Mouse (Mus musculus) gastrocnemius, adult 18-20 months (tissue): Measurements from ENCODE around the gene Mrpl44. TPM values are rescaled to one million over a fixed set of nuclear protein-coding genes. Genes with fewer than 3 reads are reported as not detected.

ENCODE experiments used
- DNase-seq: peaks from one replicate; pipeline ENCODE4 v3.0.0; 2021; ENCODE audit warnings: low spot score
- long read RNA-seq, 2 experiments: library from polyadenylated mRNA; stranded (forward); transcript quantifications; one replicate each; pipeline ENCODE4 v2.0.0; 2021
- total RNA-seq, 2 experiments: library from RNA; stranded (reverse); gene quantifications; 2 replicates each; pipeline ENCODE4 v1.2.3; 2021

Mrpl44 gene
- 10 to 100 TPM; 31.4 to 31.5 TPM for total RNA-seq
- long read RNA-seq, experiment 1, transcript Mrpl44-201 (4 exons, 1,424 nt), result major isoform, 22 of 29 reads
- long read RNA-seq, experiment 1, partial matches to known transcripts, result 7 of 29 reads
- long read RNA-seq, experiment 1, other reads (novel, unspliced or antisense), result 0 of 29 reads
- long read RNA-seq, experiment 2, transcript Mrpl44-201 (4 exons, 1,424 nt), result major isoform, 27 of 31 reads
- long read RNA-seq, experiment 2, partial matches to known transcripts, result 3 of 31 reads
- long read RNA-seq, experiment 2, other reads (novel, unspliced or antisense), result 1 of 31 reads

DNA sequence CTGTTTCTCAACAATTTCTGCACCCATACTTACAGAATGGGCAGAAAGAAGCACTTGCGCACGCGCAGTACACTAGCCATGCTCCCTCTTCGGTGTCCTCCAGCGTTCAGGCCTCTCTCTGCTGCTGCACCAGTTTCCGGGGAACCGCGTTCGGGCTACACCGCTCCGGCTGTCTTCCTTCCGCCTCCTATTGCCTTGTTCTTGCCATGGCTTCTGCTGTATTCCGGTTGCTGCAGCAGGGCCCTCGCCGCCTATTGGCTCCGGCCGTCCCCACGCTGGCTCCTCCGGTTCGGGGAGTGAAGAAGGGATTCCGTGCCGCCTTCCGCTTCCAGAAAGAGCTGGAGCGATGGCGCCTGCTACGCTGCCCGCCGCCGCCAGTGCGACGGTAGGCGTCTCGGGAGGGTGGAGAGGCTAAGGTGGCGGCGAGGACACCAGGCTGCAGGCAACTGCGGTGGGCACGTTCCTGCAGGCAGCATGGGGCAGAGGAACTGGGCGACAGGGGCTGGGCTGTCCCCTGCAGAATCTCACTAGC, at the start of gene Mrpl44, which contains the start of gene Wdfy1:
Mrpl44 (plus strand) TSS at position 92 of the 532 bp plus-strand sequence.
Wdfy1 (minus strand) TSS at position 217 of the 532 bp plus-strand sequence.
- DNase-seq, result peak; percentile 98

DNA sequence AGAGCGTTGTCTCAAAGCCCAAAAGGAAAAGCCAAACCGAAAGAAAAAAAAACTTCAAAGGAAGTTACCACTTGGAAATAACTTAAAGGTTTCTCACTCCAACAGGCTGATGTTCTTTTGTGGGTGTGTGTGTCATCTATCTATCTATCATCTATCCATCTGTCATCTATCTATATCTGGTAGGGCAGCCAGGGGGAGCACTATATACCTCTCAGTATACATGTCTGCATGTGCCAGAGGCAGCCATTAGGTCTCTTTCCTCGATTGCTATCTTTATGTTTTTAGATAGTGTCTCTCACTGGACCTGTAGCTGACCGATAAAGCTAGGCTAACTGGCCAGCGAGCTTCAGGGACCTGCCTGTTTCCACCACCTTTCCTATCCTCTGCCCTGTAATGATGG, 41.0 kb upstream of the Mrpl44 start:
- no peak for DNase-seq

DNA sequence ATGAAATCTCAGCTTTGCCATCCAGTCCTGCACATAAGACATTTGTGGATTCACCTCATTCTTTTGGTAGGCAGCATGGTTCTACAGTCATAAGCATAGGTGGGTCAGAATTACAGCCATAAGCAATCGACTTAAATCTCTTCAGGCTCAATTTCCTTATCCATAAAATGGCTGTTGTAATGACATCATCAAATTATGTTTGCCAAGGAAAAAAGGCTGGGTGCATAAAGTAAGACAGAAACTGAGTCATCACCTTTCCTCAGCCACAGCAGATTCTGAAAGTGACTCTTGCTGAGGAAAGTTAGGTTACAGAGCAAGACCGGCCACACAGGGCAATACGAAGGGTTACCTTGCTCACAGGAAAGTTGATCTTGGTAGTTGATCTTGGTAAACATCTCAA, 39.4 kb upstream of the Mrpl44 start:
- DNase-seq, result no peak

DNA sequence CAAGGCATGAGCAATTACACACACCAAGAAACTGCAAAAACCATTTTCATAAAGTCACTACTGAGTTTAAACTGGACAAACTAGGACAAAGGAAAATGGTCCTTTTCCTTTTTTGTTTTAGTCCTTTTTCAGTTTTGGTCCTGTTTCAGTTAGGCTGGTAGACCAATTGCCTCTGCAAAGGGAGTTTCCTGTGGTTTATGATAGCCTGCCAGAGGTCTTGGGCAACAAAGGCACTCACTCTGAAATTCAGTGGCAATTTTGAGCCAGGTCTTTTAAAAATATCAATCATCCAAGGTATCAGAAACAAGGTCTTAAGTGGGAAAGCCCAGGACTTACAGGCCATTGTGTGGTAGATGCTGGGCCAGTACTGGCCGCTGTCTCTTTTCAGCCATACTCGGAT, 36.1 kb upstream of the Mrpl44 start:
- no peak for DNase-seq

DNA sequence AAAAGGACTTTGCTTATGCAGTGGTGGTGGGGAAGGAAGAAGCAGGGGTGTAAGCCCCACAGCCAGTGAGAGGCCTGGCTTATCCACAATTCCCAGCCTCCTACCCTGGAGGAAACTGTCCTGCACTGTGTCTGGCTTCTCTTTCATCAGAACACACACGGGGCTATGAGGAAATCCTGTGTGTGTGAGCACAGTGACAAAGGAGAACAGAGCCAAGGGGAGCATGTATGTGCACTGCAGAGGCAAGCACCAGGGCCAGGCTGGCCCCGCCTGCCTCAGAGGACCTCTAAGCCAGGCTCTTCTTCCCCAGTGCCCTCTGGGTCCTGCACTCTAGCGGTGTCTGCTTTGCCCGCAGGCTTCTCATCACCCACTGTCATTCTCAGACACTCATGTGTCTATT, 34.8 kb upstream of the Mrpl44 start:
- DNase-seq, result no peak

DNA sequence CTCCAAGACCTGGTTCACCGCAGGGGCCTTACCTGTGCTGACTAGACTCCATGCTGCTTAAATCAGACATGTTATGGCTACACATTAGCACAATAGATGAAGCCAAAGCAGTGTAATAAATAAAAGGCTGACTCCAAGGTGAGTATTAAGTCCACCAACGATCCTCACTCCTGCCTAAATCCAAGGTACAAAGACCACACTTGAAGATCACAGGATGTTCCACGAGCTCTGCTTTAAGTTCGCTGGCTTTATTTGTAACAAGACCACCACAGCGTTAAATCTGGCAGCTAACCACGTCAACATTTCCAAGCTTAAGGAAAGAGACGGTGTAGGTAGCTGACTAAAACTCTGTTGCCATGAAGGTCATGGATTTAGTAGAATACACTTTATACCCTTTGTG, 32.9 kb upstream of the Mrpl44 start:
- DNase-seq, result no peak

DNA sequence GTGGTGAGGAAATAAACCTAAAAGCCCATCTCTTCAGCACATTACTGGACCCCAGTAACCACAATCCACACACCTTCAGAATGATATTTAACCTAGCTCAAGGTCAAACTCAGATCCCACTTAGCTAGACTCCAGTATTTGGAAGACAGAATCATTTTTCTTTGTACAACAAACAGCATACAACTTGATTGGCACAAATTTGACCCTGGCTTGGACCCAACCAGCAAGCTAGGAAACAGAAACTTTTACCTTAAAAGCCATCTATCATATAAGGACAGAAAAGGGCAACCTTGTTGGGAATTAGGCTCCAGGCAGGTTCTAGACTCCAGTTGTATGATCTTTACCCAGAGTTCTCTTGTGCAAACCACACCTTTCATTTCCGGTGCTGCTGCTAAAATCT, 32.4 kb upstream of the Mrpl44 start:
- DNase-seq, result no peak

DNA sequence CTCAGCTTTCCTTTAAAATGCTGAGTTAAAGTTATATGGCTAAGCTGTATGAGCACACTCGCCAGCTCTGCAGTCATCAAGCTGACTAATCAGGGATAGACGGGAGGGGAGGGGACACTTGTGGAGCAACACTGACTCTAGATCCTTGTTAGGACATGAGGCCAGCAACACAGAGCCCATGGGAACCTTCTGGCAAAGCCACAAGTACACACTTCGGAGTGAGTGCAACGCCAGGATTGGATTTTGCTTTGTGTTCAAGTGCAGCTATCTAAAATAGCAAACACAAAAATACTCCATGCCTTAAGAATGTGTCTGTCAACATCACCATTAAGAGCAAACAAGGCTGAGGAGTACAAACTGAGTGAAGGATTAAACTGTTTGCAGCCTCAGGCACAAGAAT, 29.8 kb upstream of the Mrpl44 start:
- peak; percentile 82 for DNase-seq

DNA sequence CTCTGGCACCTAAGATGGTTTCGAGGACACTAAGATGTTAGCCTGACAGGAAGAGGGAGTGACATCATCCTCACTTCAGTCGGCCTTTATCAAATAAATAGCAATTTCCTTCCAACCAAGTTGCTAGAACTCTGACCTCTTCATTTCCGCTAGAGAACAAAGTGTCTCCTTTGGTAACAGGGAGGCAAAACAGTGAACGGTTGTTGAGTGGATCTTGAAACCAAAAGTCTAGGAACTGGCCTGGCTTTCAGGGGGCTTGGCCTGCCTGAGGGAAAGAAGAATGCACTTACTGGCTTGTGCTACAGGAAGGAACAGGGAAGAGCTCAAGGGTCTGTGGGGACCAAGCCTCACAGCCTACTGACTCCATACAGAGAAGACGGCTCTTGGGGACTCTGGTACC, 24.6 kb upstream of the Mrpl44 start:
- DNase-seq, result no peak

DNA sequence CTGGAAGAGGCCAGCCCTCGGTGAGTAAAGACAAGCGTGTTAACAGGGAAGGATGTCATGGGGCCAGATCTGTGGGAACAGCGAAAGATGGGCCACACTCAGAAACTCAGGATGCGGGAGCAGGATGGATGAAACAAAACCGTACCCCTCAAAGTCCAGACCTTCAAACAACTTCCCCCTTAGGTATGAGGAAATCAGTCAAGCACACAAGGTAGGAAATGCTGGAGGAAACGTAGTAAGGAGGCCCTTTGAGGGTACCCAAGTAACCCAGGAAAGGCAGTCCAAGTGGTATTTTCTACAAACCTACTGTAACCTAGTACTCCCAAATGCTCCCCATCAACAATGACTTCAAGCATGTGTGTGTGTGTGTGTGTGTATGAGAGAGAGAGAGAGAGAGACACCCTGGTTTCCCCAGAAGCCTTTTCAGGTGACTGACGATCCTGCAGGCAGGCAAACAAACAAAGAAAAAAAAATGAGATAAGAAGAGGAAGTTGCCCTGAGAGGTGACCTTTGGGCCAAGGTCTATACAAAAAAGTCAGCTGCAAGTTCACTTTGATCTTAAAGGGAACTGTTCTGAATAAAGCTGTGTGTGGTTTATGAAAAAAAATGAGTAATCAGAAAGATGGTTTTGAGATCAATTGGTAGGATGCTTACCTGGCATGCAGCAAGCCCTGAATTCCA, 23.7 kb upstream of the Mrpl44 start:
- DNase-seq, result no peak

DNA sequence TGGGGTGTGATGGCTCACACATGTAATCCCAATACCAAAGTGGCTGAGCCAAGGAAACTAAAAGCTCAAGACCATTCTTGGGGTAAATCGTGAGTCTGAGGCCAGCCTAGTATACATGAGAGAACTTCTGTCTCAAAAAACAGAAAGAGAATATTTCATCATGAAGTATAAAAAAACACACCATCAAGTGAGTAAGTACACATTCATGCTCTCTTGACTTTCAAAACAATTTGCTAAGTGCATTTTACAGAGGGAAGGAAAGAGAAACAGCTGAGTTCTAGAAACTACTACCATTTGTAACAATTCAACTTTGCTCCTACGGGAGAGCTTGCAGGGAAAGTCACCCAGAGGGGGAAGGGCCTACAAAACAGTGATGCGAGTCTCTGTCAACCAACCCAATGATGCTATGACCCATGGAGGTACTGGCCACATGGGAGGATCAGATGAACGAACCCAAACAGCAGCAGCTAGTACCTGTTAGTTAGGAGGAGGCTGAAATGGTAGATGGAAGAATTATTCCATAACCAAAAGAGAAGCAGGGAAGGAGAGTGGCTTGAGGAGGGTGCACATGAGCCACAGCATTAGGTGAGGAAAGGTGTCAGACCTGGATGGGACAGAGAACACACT, 23.0 kb upstream of the Mrpl44 start:
- no peak for DNase-seq

DNA sequence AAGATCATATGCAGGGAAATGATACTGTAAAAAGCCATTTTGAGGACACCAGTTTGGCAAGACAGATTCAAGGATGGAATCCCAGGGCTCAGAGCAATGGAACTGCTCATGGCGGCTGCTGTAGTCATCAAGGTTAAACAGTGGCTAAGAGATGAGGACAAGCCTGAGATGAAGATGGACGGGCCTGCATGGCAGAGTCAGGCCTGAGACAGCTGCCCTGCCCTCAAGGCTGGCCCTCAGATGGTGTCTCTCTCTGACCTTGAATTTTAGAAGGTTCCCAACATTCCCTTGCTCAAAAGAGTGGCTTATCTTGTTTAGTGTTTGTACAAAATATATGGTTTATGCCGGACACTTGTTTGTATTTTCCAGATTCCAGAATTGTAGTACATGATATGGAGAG, 22.4 kb upstream of the Mrpl44 start:
- no peak for DNase-seq

DNA sequence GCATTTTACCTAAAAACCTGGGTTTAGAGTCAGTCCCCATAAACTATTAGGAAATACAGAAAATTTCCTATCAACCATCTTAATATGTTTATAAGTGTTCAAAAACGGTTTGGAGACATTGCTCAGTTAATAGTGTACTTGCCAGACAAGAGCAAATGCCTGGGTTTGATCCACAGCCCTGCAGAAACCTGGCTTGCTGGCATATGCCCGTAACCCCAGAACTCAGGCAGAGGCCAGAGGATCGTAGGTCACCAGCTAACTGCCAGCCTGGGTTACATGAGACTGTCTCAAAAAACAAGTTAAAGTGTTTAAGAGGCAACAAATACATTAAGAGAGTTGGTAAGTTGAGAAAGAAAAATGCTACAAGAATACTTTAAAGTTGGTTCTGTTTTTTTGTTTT, 20.9 kb upstream of the Mrpl44 start:
- peak; percentile 25 for DNase-seq

DNA sequence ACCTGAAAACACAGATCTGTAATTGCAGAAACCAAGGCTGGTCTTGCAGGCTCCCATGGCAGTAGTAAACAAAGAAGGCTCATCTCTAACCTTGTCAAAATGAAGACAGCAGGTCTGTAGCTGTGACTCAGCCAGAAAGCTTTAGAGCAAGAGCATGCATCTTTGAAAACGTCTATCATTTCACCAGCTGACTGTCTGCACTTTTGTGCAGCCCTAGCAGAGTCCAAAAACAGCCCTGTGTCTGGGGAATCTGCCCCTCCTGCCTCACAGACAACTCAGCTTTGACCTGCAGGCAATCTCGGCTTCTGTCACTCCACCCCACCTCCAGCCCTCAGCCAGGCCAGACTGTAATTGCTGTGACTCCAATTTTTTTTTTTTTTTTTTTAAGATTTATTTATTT, 20.4 kb upstream of the Mrpl44 start:
- DNase-seq, result peak; percentile 29

DNA sequence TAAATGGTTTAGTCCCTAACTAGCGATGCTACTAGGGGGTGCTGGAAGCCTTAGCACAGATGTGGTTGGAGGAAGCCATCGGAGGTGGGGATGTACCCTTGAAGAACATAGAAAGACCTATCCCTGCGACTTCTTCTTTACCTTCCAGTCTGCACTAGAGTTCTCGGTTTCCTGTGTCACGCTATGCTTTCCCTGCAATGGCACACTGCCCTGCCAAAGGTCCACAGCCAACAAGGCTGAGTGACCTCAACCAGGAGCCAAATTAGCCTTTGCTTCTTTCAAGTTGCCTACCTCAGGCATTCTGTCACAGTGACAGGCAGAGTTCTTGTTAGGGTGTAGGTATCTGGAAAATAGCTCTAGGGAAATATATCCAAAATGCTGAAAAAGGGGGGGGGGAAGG, 19.4 kb upstream of the Mrpl44 start:
- peak; percentile 62 for DNase-seq

DNA sequence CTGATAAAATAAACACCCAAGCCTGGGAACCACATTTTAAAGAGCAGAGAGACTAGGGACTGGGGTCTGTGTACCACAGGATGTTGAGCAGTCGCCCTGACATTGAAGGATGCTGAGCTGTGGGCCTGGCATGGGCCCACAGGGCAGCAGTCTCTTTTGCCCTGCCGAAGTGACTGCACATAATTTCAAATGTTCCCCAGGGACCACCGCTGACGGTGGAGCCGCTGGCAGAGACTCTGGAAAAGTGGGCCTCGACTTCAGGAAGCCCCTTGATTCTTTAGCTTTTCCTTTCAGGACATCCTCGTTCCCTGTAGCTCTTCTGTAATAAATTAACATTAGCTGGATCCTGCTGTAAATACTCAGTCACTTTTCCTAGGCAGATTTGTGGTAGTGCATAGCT, 18.7 kb upstream of the Mrpl44 start:
- no peak for DNase-seq

DNA sequence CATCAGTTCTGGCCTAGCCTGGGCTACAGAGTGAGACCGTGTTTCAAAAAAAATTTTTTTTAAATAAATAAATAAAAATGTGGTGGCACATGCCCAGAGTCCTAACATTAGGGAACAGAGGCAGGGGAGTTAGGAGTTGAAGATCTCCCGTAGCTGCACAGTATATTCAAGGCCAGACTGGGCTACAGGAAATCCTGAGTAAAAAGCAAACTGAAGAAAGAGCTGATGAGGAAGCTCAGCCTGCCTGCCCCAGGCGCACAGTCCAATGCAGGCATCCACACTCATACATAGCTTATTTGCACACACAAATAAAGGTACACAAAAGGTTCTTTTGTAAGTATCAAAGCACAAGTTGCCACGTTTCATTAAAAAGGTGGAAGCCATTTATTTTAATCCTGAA, 18.2 kb upstream of the Mrpl44 start:
- DNase-seq, result no peak

DNA sequence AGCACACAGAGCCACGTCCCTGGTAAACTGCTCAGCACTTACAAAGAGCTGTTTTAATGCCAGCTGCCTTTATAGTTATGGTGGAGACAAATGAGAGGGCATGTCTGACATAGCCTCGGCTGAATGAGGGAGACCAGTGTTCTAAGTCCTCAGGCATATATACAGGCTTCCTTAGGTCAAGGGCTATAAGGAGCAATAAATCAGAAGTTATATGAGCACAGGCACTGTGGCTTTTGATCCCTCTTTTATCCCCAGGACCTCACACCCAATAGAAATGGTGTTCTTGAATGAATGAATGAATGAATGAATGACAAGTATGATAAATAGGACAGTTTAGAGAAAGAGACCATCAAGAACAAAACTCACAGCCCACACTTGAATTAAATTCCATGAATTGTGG, 16.8 kb upstream of the Mrpl44 start:
- DNase-seq, result no peak

DNA sequence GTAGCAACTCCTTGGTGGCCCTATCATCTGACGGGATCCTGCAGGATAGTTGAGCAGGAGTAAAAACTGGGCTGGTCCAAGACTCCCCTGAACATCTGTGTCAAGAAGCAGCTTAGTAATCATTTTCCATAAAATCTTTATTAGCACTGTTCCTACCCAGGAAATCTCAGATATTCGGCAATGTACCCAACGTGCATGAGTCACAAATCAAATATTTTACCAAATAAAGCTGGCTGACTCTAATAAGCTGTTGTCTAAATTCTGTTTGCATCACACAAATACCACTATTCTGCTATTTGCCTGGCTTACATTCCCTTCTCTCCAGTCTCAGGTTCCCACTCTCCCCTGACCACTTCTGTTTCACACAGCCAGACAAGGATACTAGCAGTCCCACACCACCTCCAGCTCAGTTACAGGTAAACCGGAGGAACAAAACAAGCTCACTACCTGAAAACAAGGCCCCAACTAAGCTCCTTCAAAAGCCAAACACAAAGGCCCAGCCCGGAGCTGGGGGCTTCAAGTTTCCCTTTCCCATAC, 16.3 kb upstream of the Mrpl44 start:
- DNase-seq, result no peak

DNA sequence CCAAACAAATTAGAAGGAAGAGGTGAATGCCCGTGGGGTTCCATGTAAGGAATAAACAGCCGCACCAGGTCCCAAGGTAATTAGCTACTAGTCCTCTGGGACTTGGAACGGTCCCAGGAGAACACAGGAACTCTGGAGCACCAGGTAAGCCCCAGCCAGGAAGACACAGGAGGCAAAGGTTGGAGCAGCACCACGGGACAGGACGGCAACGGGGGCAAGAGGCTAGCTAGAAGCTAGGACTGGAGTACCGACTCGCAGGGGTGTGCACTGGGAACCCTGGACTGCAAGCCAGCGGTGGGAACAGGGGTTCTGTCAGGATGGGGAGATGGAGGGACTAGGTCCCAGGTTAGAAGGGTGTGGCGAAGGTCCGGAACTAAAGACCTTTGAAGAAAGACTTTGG, 15.2 kb upstream of the Mrpl44 start:
- no peak for DNase-seq

DNA sequence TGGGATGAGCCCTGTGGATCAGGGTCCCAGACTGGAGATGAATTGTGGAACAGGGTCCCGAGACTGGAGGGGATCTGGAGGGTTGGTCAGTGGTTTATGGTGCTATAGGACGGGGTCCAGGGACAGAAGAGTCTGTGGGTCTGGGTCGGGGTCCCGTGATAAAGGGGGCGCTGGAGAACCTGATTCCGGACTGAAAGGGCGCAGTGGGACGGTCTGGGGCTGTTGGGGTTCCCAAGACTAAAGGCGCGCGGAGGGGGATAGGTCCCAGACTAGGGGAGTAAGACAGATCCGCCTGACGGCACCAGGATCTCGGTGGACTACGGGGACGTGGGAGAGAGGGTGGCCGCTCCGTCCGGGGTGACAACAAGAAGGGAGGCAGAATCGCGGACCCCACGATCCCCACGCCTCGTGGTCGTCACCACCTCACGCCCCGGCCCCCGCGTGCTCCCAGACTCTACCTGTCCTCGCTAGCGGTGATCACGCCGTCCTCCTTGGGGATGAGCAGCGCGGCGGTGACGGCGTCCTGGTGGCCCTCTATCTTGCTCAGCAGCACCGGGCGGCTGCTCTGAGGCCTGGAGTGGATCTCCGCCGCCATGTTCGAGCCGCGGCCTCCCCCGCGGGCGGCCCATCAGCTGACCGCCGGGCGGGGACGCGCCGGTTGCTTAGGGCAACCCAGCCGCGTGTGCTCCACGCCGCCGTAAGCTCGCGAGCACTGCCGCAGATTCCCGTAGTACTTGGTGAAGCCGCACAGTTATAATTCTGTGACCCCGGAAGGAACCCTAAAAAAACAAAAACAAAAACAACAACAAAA, 14.5 kb upstream of the Mrpl44 start:
- DNase-seq, result peak; percentile 77

DNA sequence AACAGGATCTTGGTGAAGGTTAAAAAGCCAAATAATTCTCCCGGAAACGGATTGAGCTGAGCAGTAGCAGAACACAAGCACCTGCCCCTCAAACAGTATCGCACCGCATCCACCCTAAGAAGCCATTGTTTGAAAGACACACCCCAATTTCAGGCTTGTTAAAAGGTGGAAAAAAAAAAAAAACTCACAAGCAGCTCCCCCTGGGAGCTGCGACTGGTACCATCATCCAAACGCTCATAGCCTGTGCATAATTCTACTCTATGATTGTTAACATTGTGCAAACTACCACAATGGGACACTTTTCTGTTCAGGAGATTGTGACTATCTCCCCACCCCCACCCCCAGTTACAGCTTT, 13.9 kb upstream of the Mrpl44 start:
- no peak for DNase-seq
